Mouse (Mus musculus) heart, adult 2 months (tissue): ENCODE data around the gene Iqschfp.

Experiments
- EP300 ChIP-seq: fragments of 200-500 bp; IDR thresholded peaks from 2 replicates; pipeline ENCODE4 v1.6.1; 2011; ENCODE audit warnings: low read depth, low read length, control low read depth; ENCODE audit not compliant: insufficient read depth
- POLR2A ChIP-seq: fragments of 200-500 bp; IDR thresholded peaks from 2 replicates; pipeline ENCODE4 v1.6.1; 2011; ENCODE audit warnings: mild to moderate bottlenecking, low read depth, low read length, control low read depth; ENCODE audit not compliant: insufficient read depth

- TF ChIP-seq POLR2A = no peak
- TF ChIP-seq EP300 = no peak
Measured at GRCm38 (mm10) chr3:68525361-68525878, 633.4 kb downstream of the Iqschfp start.
